ENCODE assay signal across 18 mouse cellular contexts in genomic region chr5:21212933-21213332, GRCm38 (mm10).
"Had no signal": no experiment of that assay in that cellular context is flagged by ENCODE, and none has a peak within 500 bp of the region (broad histone marks: within the 10 kb centered on the region; RNA-seq: fewer than 3 reads in every experiment).

No protein-coding gene starts in this region.

- DNase-seq: kidney, adult 11 months; kidney, adult 9 months; kidney, postnatal 36 days; lung, embryonic 14.5 days; lung, postnatal 10 days; lung, postnatal 4 days; right cerebral cortex, adult 18-20 months; spleen, adult 18-20 months; thymus, adult 2 months; thymus, postnatal 25 days had no signal

- H3K9ac ChIP-seq: liver, embryonic 15.5 days; lung, embryonic 14.5 days; midbrain, embryonic 15.5 days; neural tube, embryonic 15.5 days had no signal

- H3K4me2 ChIP-seq: liver, embryonic 11.5 days; liver, embryonic 15.5 days; lung, embryonic 14.5 days; midbrain, embryonic 11.5 days; midbrain, embryonic 15.5 days; neural tube, embryonic 15.5 days had no signal

- H3K4me3 ChIP-seq: limb, embryonic 10.5 days; liver, embryonic 15.5 days; megakaryocyte, embryonic 14.5 days; midbrain, embryonic 15.5 days; neural tube, embryonic 15.5 days had no signal

- H3K27ac ChIP-seq: kidney, postnatal 0 days; limb, embryonic 10.5 days; liver, embryonic 15.5 days; midbrain, embryonic 15.5 days; neural tube, embryonic 15.5 days had no signal

- ATAC-seq: midbrain, embryonic 15.5 days had no signal

- H3K9me3 ChIP-seq: limb, embryonic 10.5 days; liver, embryonic 15.5 days; megakaryocyte, embryonic 14.5 days; midbrain, embryonic 15.5 days; neural tube, embryonic 15.5 days had no signal

- H3K27me3 ChIP-seq: liver, embryonic 15.5 days; megakaryocyte, embryonic 14.5 days; midbrain, embryonic 15.5 days; neural tube, embryonic 15.5 days had no signal

- H3K36me3 ChIP-seq: limb, embryonic 10.5 days; liver, embryonic 15.5 days; midbrain, embryonic 15.5 days had no signal

- H3K4me1 ChIP-seq: limb, embryonic 10.5 days; midbrain, embryonic 15.5 days; neural tube, embryonic 15.5 days had no signal
